Mouse (Mus musculus) testis, adult 2 months (tissue): ENCODE measurements around the gene Adamts9. TPM values are rescaled to one million over a fixed set of nuclear protein-coding genes. Genes with fewer than 3 reads are reported as not detected.

Source experiments
- H3K27ac ChIP-seq: fragments of 200-500 bp; 2 replicates; pipeline ENCODE4 v1.5.1; 2012; ENCODE audit warnings: low read depth, low read length; ENCODE audit not compliant: control insufficient read depth, insufficient read depth
- H3K27me3 ChIP-seq: fragments of 200-500 bp; 2 replicates; pipeline ENCODE4 v1.6.1; 2012; ENCODE audit warnings: mild to moderate bottlenecking, low read length, moderate library complexity; ENCODE audit not compliant: control insufficient read depth, insufficient read depth
- H3K36me3 ChIP-seq: fragments of 200-500 bp; 2 replicates; pipeline ENCODE4 v1.6.1; 2012; ENCODE audit warnings: mild to moderate bottlenecking, low read length; ENCODE audit not compliant: control insufficient read depth, insufficient read depth
- H3K4me1 ChIP-seq: fragments of 200-500 bp; 2 replicates; pipeline ENCODE4 v1.6.1; 2012; ENCODE audit warnings: low read length; ENCODE audit not compliant: control insufficient read depth, insufficient read depth
- H3K4me3 ChIP-seq: fragments of 200-500 bp; 2 replicates; pipeline ENCODE4 v1.5.1; 2012; ENCODE audit warnings: low read depth, mild to moderate bottlenecking, low read length, moderate library complexity, mixed read lengths; ENCODE audit not compliant: control insufficient read depth
- CTCF ChIP-seq: fragments of 200-500 bp; IDR thresholded peaks from 2 replicates; pipeline ENCODE4 v1.5.1; 2012; ENCODE audit warnings: low read depth, mild to moderate bottlenecking, inconsistent platforms, low read length, moderate library complexity; ENCODE audit not compliant: control insufficient read depth, insufficient read depth, insufficient replicate concordance
- POLR2A ChIP-seq: fragments of 200-500 bp; IDR thresholded peaks from 2 replicates; pipeline ENCODE4 v1.6.1; 2012; ENCODE audit warnings: low read depth, mild to moderate bottlenecking, inconsistent platforms, low read length, moderate library complexity; ENCODE audit not compliant: control insufficient read depth
- polyA plus RNA-seq: library from polyadenylated mRNA; depleted of rRNA; stranded (reverse); fragments of >200 nt; gene quantifications from 2 replicates; pipeline ENCODE4 v1.2.3, GENCODE M21; 2012

Gene Adamts9
- polyA plus RNA-seq, 1 experiment = 1.3 TPM

DNA sequence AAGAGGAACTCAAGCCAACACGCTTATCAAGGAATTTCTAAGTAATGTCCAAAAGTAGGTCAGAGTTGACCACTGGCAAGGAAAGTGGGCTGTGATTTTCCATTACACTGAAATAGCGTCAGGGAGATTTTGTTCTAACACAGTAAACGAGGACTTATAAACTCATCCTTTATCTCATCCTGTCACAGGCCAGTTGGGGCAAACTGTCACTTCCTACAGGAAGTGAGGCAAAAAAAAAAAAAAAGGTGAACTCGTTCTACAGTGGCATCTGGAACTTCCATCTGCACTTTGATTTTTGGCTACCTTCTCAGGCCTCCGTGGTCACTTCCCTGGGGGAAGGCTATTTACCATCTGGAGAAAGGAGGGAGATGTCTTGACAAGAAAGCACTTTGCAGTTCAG lies 68.4 kb downstream of the Adamts9 start:
- Histone ChIP-seq H3K36me3 (no peaks in the 10 kb centered on the region), H3K4me1 (no peaks in the 10 kb centered on the region), H3K27ac (no peak overlapping the region), H3K27me3 (no peaks in the 10 kb centered on the region), H3K4me3 (no peak overlapping the region)
- no peak for TF ChIP-seq POLR2A

DNA sequence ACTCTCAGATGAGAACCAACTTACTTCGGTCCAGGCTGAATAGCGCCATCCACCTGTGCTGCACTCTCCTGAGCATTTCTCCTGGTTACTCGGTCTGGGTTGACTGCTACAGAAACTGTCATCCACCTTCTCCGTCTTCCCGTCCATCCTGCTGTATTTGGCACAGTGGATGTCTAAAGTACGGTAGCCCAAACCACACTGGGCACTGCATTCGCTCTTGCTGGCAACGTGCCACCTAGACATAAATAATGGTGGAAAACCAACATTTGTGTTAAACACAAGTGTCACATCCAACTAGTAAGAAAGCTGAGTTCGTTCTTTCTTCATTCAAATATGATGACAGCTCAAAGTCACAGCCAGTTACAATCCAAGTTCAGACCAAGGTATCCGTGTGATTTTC lies 70.5 kb downstream of the Adamts9 start:
- TF ChIP-seq POLR2A (no peak), CTCF (no peak)
- no peak overlapping the region for H3K27ac ChIP-seq
- H3K4me1 ChIP-seq = no peaks in the 10 kb centered on the region
- H3K27me3 ChIP-seq = no peaks in the 10 kb centered on the region
- H3K4me3 ChIP-seq = no peak overlapping the region
- no peaks in the 10 kb centered on the region for H3K36me3 ChIP-seq

DNA sequence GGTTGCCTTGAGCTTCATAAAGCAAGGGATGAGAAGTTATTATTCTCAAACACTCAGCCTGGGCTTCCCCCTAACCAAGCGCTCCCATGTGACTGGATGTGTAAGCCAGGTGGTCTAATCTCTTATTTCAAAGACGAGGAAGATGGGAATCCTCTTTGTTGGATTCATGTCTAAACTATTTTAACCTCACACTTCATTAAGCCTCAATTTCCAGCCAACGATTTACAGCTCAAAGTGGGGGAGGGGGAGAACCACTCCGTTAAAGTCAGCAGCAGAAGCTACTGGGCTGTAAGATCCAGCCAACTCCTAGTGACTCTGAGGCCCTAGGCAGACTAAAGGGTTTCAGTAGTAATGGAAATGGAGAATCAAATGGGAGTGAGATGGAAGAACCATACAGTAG lies 71.5 kb downstream of the Adamts9 start:
- TF ChIP-seq CTCF = no peak
- no peak for TF ChIP-seq POLR2A
- Histone ChIP-seq H3K27ac (no peak overlapping the region), H3K36me3 (no peaks in the 10 kb centered on the region), H3K4me3 (no peak overlapping the region), H3K27me3 (no peaks in the 10 kb centered on the region), H3K4me1 (no peaks in the 10 kb centered on the region)

DNA sequence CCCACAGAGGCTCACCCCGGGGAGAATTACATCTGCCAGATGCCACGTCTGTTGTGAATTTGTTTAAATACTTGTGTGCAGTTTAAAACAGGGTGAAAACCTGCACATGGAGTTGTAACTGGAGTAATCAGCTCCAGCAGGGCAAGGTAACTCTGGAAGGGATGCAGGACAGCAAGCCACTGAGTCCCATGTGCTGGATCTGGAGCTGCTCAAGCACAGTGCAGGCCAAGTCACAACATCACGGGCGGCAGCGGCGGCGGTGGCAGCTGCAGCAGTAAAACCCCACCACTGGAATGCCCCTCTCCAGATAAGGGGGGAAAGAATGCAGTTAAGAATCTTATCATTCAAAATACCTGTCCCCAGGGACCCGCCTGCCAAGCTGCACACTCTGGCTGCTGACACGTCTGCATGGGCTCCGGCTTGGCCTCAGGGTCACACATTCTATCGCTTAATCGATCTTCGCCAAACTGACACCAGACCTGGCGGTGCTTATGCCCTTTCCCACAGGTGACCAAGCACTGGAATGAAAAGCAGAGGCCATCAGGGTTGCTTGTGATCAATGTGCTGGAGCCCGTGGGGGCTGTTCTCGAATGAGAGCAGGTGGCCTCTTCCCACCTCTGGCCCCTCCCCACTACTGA lies 73.6 kb downstream of the Adamts9 start:
- Histone ChIP-seq H3K36me3 (no peaks in the 10 kb centered on the region), H3K4me3 (no peak overlapping the region), H3K27ac (peak overlapping the region; percentile 60), H3K27me3 (no peaks in the 10 kb centered on the region), H3K4me1 (no peaks in the 10 kb centered on the region)
- TF ChIP-seq POLR2A (no peak), CTCF (no peak)

DNA sequence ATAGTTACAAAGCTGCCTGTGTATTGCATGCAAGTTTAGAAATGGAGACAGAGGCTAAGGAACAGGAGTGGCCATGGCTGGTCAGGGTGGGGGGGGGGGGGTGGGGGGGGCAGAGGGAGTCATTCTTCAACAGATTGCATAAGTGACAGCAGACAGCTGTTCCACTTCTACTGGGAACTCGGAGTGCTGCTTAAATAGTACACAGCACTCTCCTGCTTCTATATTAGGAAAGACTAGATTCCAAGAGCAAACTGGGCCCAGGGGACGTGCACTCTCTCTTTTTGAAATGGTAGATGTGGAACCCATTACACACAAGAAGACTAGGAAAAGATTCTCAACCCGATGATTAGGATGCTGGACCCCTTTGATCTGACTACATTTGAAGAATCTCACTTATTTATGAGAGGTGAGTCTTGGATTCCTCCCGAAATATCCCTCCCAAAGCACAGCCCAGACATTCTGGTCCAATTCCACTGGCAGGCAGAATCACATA lies 74.2 kb downstream of the Adamts9 start, which contains the start of gene Gm15737:
Gm15737 (plus strand) TSS at position 269 of the 493 bp plus-strand sequence.
- Histone ChIP-seq H3K27me3 (no peaks in the 10 kb centered on the region), H3K4me1 (no peaks in the 10 kb centered on the region), H3K4me3 (no peak within 1 kb of the TSS), H3K36me3 (no peaks in the 10 kb centered on the region), H3K27ac (peak within 1 kb of the TSS; percentile 60)
- TF ChIP-seq CTCF (no peak), POLR2A (no peak)

DNA sequence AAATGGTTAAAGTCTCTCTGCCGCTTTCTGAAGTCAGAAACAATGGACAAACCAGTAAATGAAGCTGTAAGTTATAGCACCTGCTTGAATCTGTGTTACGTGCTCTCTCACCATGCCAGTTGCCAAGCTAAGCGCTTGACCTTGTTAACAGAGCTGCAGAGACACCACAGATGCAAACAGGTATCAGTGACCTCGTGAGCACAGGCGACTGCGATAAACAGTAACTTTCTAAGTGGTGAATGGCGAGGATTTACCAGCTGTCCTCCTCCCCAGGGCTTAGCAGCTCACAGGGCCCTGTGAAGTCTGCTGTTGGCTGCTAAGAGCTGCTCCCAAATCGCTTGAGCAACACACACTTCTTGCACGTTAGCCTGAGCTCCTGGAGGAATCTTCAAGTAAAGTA lies 80.7 kb downstream of the Adamts9 start:
- TF ChIP-seq POLR2A (no peak), CTCF (no peak)

DNA sequence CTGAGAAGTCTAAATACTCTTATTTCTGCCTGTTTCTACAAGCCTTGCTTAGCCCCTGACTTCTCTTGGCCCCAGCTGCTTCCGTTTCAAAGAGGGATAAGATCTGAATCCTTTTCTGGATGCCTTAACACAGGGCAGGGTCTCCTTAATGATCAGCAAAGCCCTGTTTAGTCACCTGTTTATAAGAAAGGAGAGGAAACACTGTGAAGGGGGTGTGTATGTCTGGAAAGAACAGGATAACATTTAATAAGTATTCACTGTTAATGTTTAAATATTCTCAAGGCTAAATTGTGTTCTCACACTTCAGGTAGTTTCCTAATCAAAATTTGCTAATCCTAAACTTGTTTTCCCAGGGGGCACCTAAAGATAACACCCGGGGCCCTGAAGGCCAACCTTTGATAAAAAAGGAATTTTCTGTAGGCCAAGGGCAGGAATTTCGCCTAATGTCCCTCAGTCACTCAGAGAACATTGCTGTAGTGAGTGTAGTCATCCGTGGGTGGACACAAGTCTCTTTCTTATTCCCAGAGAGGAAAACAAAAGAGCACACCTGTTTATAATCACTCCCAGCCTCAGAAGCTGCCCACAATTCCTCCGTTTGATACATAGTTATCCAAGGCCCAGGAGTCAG lies 82.9 kb downstream of the Adamts9 start:
- Histone ChIP-seq H3K27me3 (no peaks in the 10 kb centered on the region), H3K27ac (no peak overlapping the region), H3K4me3 (no peak overlapping the region), H3K36me3 (no peaks in the 10 kb centered on the region), H3K4me1 (no peaks in the 10 kb centered on the region)
- TF ChIP-seq CTCF (no peak), POLR2A (no peak)

More for the DNA sequence above, 80.7 kb downstream of the Adamts9 start:
- no peak overlapping the region for H3K27ac ChIP-seq
- no peak overlapping the region for H3K4me3 ChIP-seq
- no peaks in the 10 kb centered on the region for H3K27me3 ChIP-seq
- no peaks in the 10 kb centered on the region for H3K4me1 ChIP-seq
- H3K36me3 ChIP-seq = no peaks in the 10 kb centered on the region
